Mouse (Mus musculus): Measurements from ENCODE around the gene Mcm9. TPM values are rescaled to one million over a fixed set of nuclear protein-coding genes. Genes with fewer than 3 reads are reported as not detected.

Gene Mcm9
- 4.0 and 4.8 TPM in 2 replicates for polyA plus RNA-seq (2021; fragmentation: Nextera tagmentation)
- long read RNA-seq, experiment 1, partial matches to known transcripts, result 3 of 7 reads
- long read RNA-seq, experiment 1, other reads (novel, unspliced or antisense), result 4 of 7 reads
- long read RNA-seq, experiment 2, partial matches to known transcripts, result 0 of 1 reads
- long read RNA-seq, experiment 2, other reads (novel, unspliced or antisense), result 1 of 1 reads

DNA sequence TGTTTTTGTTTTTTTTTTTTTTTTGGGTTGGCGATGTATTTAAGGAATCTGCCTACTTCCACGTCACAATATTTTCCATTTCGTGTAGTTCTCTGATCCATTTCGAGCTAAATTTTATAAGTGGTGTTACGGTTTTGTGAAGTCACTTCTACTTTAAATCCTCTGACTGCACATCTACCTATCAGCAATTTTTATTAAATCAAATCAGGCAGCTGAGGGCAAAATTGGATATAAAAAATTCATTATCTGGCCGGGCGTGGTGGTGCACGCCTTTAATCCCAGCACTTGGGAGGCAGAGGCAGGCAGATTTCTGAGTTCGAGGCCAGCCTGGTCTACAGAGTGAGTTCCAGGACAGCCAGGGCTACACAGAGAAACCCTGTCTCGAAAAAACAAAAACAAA lies at the start of gene Mcm9:
Mcm9 (minus strand) TSS at position 101 of the 400 bp plus-strand sequence.

DNA sequence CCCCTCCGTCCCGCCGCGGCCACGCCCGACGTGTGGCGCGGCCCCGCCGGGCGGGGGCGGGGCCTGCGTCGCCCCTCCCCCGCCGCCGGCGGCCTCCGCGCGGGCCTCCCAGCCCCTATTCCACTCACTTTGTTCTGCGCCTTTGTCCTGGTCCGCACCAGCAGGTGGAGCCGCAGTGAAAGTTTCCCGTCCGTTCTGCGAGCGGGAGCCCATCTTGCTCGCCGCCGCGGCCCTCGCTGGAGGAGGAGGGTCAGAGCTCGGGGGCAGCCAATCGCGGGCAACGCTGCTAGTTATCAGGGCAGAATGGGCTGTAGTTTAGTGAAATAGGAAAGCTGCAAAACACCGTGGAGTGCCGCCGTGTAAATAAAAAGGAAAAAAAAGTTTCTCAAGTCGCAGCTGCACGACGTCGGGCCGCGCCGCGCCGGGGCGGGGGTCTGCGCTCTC lies 33.5 kb downstream of the Mcm9 start, which contains the start of gene Asf1a:
Asf1a (plus strand) TSS at position 81 of the 444 bp plus-strand sequence.

Other genes starting within 250 kb of the Mcm9 start
- gene Asf1a, start 33.7 kb downstream of the Mcm9 start, polyA plus RNA-seq (2021; fragmentation: Nextera tagmentation), result 22.2 and 23.4 TPM in 2 replicates
- gene Fam184a, start 120.7 kb upstream of the Mcm9 start, polyA plus RNA-seq (2021; fragmentation: Nextera tagmentation), result 5.6 and 13.7 TPM in 2 replicates

Measured in left cerebral cortex, adult 6 months (tissue).